Mouse (Mus musculus): Measurements from ENCODE around the gene Ifrd1.

DNA sequence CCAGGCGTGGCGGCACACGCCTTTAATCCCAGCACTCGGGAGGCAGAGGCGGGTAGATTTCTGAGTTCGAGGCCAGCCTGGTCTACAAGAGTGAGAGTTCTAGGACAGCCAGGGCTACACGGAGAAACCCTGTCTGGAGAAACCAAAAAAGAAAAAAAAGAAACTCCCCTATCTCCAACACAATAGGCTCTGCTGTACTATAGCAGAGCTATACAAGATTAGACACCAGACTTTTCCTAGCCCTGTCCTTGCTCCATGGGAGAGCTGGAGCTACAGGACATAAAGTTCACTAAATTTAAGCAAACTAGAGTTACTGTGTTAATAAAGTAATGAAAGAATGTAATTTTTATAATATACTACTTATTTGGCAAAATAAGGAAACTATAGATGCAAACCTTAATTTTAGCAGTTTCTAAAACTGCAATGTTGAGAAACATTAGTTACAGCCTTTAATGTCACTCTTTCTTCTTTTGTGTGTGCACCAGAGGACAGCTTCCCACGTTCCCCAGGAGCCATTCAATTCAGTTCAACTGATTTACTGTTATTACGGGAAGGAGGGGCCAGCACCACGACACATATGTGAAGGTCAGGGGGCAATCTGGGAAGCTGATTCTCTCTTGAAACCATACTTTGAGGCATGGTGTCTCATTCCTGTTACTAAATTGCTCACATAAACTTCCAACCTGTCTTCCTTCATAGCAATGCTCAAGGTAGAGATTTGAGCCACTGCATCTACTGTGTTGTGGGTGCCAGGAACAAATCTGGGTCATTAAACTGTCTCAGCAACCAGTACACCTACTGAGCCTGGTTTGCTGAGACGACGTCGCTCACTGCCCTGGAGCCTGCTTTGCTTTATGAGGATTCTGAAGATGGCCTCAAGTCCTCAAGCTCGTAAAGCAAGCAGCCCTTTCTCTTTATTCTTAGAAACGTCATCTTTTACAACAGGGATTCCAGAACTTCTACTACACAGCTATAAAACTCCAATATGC lies 33.1 kb downstream of the Ifrd1 start:
- TF ChIP-seq CTCF (IDR thresholded peaks at IDR 0.05; ENCODE audit: low read depth) (no peak), EP300 (optimal IDR thresholded peaks at IDR 0.05) (no peak)
